Mouse (Mus musculus): ENCODE measurements around the gene Serhl.

Serhl gene

GRCm38 (mm10) chr15:83165526-83166315 is 76.4 kb downstream of the Serhl start:
- no peak for DNase-seq

Data from lung, postnatal 10 days (tissue).